Mouse (Mus musculus) adrenal gland, postnatal 14 days (tissue): ENCODE results near the gene Cyp2f2. TPM values are rescaled to one million over a fixed set of nuclear protein-coding genes. Genes with fewer than 3 reads are reported as not detected.
A peak's percentile ranks its signal among the peaks of the same experiment; 100 is the strongest.

Experiments used
- DNase-seq: peaks from one replicate; pipeline ENCODE4 v3.0.0; 2021; ENCODE audit warnings: mixed read lengths
- long read RNA-seq, 2 experiments: library from polyadenylated mRNA; stranded (forward); transcript quantifications; one replicate each; pipeline ENCODE4 v2.0.0; 2021
- total RNA-seq: library from RNA; stranded (reverse); gene quantifications from 2 replicates; pipeline ENCODE4 v1.2.3, GENCODE M21; 2021

The Cyp2f2 gene
- 733 and 877 TPM in 2 replicates for total RNA-seq
- long read RNA-seq, experiment 1, transcript Cyp2f2-201 (10 exons, 1,866 nt) = major isoform, 1,236 of 1,432 reads
- long read RNA-seq, experiment 1, partial matches to known transcripts = 155 of 1,432 reads
- long read RNA-seq, experiment 1, other reads (novel, unspliced or antisense) = 41 of 1,432 reads
- long read RNA-seq, experiment 2, transcript Cyp2f2-201 (10 exons, 1,866 nt) = major isoform, 469 of 593 reads
- long read RNA-seq, experiment 2, partial matches to known transcripts = 109 of 593 reads
- long read RNA-seq, experiment 2, other reads (novel, unspliced or antisense) = 15 of 593 reads

- peak; percentile 84 for DNase-seq
These were observed at the start of gene Cyp2f2 for GRCm38 (mm10) chr7:27119676-27120075. Gene Cyp2f2, plus strand, starts transcription at chr7:27119909.

DNA sequence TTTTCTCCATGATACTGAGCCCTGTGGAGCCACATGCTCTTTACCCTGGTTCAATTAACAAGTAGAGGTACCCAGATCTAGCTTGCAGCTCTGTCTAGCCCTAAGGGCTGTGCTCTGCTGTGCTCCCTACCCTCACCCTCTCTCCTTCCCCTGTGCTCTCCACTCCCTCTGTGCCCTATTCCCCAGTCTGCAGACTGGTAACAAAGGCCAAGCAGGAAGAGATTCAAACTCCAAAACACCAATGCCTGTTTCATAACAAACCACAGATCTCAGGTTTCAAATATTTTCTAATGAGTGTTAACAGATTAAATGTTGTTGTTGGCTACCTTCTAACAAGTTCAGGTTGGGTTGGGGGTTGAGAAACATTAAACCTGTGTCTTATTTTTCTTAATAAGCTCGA lies 41.1 kb upstream of the Cyp2f2 start:
- no peak for DNase-seq

DNA sequence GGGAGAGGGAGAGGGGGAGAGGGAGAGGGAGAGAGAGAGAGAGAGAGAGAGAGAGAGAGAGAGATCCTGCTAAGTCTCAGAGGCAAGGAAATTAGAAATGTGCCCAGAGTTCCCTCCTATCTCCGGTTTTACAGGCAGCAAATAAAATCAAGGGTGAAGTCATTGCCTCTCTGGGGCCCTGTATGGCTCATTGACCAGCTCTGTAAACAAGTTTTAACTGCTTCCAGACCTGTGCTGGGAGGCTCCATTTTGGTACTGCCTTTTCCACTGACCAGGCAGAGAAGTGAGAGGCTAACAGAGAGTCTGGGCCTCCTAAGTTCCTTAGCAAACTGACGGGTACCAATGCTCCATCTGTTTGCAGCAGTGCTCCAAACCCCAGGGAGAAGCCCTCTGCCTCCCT lies 38.1 kb upstream of the Cyp2f2 start:
- no peak for DNase-seq

GRCm38 (mm10) chr7:27091039-27091438 lies 28.7 kb upstream of the Cyp2f2 start:
- no peak for DNase-seq

DNA sequence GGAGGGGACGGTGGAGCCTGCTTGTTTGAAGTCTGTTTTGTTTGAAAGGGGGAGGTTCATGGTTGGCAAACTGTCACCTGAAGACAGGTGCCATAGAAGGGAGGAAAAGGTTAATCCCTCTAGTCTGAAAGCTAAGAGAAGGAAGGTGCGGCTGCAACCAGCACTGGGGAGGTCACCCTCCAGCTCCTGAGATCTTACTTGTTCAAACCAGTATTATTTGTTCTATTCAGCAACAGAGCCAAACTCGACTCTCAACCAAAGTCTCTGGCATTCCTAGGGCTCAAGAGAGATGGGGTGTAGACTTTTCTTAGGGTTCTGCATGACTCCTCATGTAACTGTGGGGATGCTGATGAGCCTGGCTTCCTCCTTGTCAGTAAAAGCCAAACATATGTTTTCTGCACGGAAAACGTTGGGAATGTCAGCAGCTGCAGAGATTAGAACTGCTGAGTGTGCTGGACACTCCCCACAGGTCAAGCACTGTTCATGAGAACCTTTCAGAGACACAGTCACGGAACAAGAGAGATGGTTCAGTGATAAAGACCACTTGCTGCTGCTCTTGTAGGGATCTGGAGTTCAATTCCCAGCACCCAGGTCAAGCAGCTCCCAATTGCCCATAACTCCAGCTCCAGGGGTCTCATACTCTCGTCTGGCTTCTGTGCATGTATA lies 27.5 kb upstream of the Cyp2f2 start:
- DNase-seq = no peak

DNA sequence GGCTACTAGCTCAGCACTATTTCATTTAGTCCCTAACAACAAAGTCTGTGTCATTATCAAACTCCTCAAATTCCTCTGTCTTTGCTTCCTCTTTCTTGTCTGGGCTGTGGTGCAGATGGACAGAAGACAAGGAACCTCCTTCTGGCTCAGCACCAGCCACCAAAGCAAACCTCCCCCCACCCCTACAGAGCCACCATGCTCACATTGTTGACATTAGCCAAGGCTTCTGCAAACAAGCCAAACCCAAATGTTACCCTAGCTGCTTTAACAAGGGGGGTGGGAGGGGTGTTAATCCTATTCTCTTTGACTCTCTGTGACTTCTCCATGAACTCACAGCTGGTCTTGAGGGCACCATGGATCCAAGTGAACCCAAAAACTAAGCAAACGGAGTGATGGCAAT lies 26.8 kb upstream of the Cyp2f2 start:
- DNase-seq = no peak

DNA sequence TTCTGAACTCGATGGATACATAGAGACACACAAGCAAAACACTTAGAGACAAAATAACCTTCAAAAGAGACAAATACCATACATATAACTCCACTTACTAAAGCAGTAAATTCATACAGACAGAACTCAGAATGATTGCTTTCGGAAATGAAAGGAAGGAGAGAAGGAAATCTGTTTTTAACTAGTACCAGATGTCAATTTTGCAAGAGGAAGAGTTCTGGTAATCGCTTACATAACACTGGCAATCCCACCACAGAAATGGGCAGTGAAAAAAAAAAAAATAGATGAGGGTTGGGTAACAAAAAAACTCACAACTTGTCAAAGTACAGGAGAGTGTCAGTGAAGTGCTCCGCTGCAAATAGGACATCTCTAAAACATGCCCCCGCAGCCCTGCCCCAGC lies 14.8 kb upstream of the Cyp2f2 start:
- no peak for DNase-seq

DNA sequence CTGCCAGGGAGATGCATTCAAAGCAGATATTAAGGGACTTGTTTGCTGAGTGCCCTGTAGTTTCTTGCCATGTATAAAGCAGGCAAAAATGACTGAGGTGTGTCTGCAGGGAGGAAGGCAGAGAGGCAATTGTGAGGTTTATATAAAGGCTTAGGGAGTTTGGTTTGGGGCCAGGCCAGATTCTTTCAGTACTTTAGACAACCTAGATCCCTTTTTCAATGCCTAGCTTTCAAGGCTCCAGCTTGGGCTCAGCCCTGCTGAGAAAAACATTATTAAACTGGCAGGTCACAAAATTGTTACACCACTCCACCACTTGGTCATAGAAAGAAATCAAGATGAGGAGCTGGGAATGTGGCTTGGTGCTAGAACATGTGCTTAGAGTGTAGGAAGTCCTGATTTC lies 9.4 kb upstream of the Cyp2f2 start:
- DNase-seq = no peak

GRCm38 (mm10) chr7:27111038-27111437 lies 8.7 kb upstream of the Cyp2f2 start:
- DNase-seq = no peak

- no peak for DNase-seq
These were observed 7.7 kb upstream of the Cyp2f2 start for GRCm38 (mm10) chr7:27111987-27112386.

GRCm38 (mm10) chr7:27118033-27118511 lies 1.6 kb upstream of the Cyp2f2 start:
- DNase-seq = peak; percentile 72

DNA sequence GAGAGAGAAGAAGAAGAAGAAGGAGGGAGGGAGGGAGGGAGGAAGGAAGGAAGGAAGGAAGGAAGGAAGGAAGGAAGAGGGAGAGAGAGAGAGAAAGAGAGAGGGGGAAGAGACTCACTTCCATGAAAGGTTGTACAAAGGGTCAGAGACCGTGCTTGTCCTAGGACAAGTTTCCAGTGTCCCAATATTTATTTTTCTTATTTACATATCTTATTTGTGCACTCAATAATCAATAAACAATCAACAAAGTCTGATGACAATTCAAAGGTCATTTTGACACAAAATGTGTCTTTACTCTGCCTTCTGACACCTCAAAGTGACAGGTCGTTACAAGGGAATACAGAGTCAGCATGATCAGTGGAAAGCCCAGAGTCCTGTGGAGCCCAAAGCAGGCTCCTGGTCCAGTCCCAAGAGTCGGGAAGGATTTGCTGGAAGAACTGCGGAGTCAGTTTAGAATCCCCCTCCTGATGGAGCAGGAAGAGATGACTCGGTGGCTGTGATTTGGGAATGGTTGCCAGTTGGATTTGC lies 4.7 kb downstream of the Cyp2f2 start:
- DNase-seq = no peak

GRCm38 (mm10) chr7:27124969-27125368 lies 5.3 kb downstream of the Cyp2f2 start:
- DNase-seq = no peak

GRCm38 (mm10) chr7:27128162-27128561 lies 8.5 kb downstream of the Cyp2f2 start:
- DNase-seq = peak; percentile 71

DNA sequence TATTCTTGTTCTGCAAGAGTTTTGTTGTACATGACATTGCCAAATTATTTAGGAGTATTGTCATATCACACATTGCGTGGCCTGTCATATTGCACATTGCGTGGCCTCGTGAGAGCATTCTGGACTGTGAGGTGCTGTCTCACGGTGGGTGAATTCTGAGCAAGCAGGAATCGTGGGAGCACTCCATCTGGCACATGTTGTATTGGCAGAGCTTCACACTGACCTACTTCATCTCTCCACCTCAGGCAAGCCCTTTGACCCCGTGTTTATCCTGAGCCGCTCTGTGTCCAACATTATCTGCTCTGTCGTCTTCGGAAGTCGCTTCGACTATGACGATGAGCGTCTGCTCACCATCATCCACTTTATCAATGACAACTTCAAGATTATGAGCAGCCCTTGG lies 9.2 kb downstream of the Cyp2f2 start:
- DNase-seq = no peak

DNA sequence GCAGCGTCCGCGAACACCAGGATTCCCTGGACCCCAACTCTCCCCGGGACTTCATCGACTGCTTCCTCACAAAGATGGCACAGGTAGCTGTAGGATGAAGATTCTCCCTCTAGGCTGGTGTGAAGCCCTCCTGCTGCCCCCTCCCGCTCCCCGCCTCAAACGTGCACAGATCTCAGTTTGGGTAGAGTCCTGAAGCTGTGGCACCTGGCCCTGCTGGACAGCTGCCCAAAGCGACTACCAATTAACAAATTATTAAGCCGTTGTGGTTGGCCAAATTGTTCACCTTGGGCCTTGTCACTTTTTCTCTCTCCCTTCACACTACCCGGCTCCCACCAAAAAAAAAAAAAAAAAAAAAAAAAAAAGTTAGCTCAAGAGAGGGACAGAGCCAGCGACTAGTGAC lies 10.1 kb downstream of the Cyp2f2 start:
- no peak for DNase-seq

GRCm38 (mm10) chr7:27130521-27131370 lies 11.0 kb downstream of the Cyp2f2 start:
- peak; percentile 29 for DNase-seq

- DNase-seq = no peak
These were observed 11.7 kb downstream of the Cyp2f2 start for GRCm38 (mm10) chr7:27131387-27131786.

DNA sequence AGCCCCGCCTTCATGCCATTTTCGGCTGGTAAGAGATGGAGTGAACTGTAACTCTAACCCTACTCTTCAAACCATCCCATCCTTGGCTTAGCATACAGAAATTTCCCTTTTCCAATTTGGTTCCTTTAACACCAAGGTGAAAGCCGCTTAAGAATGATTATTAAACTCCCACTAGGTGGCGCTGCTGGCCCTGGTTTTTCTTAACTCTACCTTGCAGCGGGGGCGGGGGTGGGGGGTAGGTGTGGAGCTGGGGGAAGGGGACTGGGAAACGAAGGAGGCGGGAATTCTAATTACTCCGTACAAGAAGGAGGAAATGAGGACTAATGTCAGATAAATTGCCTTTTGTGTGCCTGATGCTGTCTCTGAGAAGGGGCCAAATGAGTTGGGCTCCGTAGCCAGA lies 12.9 kb downstream of the Cyp2f2 start:
- peak; percentile 74 for DNase-seq

DNA sequence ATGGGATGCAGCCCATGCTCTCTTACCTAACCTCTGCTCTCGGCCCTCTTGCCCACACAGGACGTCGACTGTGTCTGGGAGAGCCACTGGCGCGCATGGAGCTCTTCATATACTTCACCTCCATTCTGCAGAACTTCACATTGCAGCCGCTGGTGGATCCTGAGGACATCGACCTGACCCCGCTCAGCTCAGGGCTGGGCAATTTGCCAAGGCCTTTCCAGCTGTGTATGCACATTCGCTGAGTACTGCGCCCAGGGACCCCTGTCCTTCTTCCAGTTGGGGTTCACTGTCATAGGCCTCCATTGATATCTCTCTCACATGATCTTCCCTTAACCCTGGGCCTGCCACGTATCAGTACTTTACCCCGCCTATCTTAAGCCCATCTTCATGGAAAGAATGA lies 13.4 kb downstream of the Cyp2f2 start:
- DNase-seq = peak; percentile 57

GRCm38 (mm10) chr7:27133757-27134156 lies 14.0 kb downstream of the Cyp2f2 start:
- no peak for DNase-seq

GRCm38 (mm10) chr7:27136410-27136996 lies 16.8 kb downstream of the Cyp2f2 start:
- no peak for DNase-seq
